Mouse (Mus musculus) ES-E14 (cell line): ENCODE results near the gene Vars.

Experiments
- HCFC1 ChIP-seq: IDR thresholded peaks from 2 replicates; pipeline ENCODE4 v1.6.1; 2012; ENCODE audit warnings: low read length, inconsistent platforms, borderline replicate concordance; ENCODE audit not compliant: insufficient read depth
- MAFK ChIP-seq: IDR thresholded peaks from 2 replicates; pipeline ENCODE4 v1.6.1; 2014; ENCODE audit warnings: mild to moderate bottlenecking, low read depth, low read length, inconsistent platforms; ENCODE audit not compliant: insufficient read depth
- ZC3H11A ChIP-seq: IDR thresholded peaks from 2 replicates; pipeline ENCODE4 v1.6.1; 2012; ENCODE audit warnings: low read depth, mild to moderate bottlenecking, inconsistent platforms, low read length, borderline replicate concordance
- ZNF384 ChIP-seq: IDR thresholded peaks from 2 replicates; pipeline ENCODE4 v1.6.1; 2012; ENCODE audit warnings: low read depth, low read length, inconsistent platforms

GRCm38 (mm10) chr17:35051156-35052086, 50.6 kb downstream of the Vars start:
- TF ChIP-seq HCFC1 (no peak), MAFK (no peak), ZC3H11A (no peak), ZNF384 (no peak)
